Mouse (Mus musculus) retina, postnatal 1 day (tissue): Measurements from ENCODE around the gene Clec4a1.

ENCODE experiments used
- DNase-seq: peaks from one replicate; pipeline ENCODE4 v3.0.0-alpha.2; 2012

Clec4a1 gene

GRCm38 (mm10) chr6:122921451-122921850 is at the start of gene Clec4a1:
TSS of gene Clec4a1 (plus strand) at chr6:122921848.
- no peak for DNase-seq

GRCm38 (mm10) chr6:122872800-122873199 is 48.8 kb upstream of the Clec4a1 start:
- no peak for DNase-seq

- peak; percentile 97 for DNase-seq
These were observed 47.6 kb upstream of the Clec4a1 start, which contains the start of gene Necap1 for GRCm38 (mm10) chr6:122873871-122874719. TSS of gene Necap1 (plus strand) at chr6:122874474.

GRCm38 (mm10) chr6:122874720-122875389 is 46.8 kb upstream of the Clec4a1 start:
- peak; percentile 80 for DNase-seq

GRCm38 (mm10) chr6:122879141-122879735 is 42.4 kb upstream of the Clec4a1 start:
- no peak for DNase-seq

- DNase-seq = no peak
These were observed 41.7 kb upstream of the Clec4a1 start for GRCm38 (mm10) chr6:122879781-122880505.

- DNase-seq = no peak
These were observed 40.4 kb upstream of the Clec4a1 start for GRCm38 (mm10) chr6:122881287-122881686.

- DNase-seq = no peak
These were observed 38.0 kb upstream of the Clec4a1 start for GRCm38 (mm10) chr6:122883603-122884002.

- DNase-seq = no peak
These were observed 32.0 kb upstream of the Clec4a1 start for GRCm38 (mm10) chr6:122889599-122889998.

- peak; percentile 66 for DNase-seq
These were observed 29.1 kb upstream of the Clec4a1 start for GRCm38 (mm10) chr6:122892442-122893049.

GRCm38 (mm10) chr6:122919922-122920321 is 1.7 kb upstream of the Clec4a1 start:
- DNase-seq = no peak

GRCm38 (mm10) chr6:122934845-122935244 is 13.2 kb downstream of the Clec4a1 start:
- no peak for DNase-seq

GRCm38 (mm10) chr6:122939618-122940017 is 18.0 kb downstream of the Clec4a1 start:
- DNase-seq = no peak

GRCm38 (mm10) chr6:122946760-122947159 is 25.1 kb downstream of the Clec4a1 start:
- DNase-seq = no peak

- no peak for DNase-seq
These were observed 30.8 kb downstream of the Clec4a1 start, which contains the start of gene Clec4a3 for GRCm38 (mm10) chr6:122952401-122952800. TSS of gene Clec4a3 (plus strand) at chr6:122952515.

GRCm38 (mm10) chr6:122964562-122964961 is 42.9 kb downstream of the Clec4a1 start:
- DNase-seq = no peak

GRCm38 (mm10) chr6:122969048-122969447 is 47.4 kb downstream of the Clec4a1 start:
- DNase-seq = no peak
